Mouse (Mus musculus) CD4-positive, CD25-positive, alpha-beta regulatory T cell, adult 2 months (primary cell): ENCODE measurements at regions not wholly inside any gene's neighbourhood (a gene's known extent, or its start where the extent isn't known, plus 50 kb on each side); places are given as distances from the start of the nearest gene placed in this dataset.

Experiments used
- DNase-seq: peaks from one replicate; pipeline ENCODE4 v3.0.0-alpha.2; 2012; ENCODE audit warnings: low read depth, low spot score

DNA sequence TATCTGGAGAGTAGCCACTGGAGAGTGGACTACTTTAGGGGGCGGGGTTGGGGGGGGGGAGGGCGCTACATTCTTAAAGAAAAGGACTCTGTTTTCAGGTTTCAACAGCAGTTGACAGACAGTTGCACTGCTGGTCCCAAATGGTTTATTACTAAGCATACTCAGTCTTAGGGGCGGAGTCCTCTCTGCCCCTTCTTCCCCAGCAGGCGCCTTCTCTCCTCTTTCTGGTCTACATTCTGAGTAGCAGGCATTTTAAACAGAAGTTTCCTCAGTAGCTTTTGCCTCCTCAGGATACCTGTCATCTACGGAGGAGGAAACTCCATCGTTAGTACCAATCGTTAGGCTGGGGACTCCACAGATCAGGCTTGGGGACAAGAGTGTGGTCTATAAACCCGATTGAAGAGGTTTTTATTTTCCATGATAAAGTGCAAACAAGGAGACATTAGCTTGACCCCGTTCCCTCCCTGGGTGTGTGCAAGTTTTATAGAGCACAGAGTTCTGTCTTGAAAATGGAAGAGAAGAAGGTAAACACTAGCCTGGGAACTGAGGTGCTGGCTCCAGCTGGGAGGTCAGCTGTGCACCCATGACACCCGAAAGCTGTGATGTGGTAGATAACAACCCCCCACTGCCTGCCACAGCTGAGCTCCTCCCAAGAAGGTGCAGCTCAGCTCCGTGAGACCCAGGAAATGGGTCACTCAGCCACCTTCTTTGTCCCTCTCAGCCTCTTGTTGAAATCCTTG is 107.8 kb downstream of the Btg1 start:
- DNase-seq = peak; percentile 84

DNA sequence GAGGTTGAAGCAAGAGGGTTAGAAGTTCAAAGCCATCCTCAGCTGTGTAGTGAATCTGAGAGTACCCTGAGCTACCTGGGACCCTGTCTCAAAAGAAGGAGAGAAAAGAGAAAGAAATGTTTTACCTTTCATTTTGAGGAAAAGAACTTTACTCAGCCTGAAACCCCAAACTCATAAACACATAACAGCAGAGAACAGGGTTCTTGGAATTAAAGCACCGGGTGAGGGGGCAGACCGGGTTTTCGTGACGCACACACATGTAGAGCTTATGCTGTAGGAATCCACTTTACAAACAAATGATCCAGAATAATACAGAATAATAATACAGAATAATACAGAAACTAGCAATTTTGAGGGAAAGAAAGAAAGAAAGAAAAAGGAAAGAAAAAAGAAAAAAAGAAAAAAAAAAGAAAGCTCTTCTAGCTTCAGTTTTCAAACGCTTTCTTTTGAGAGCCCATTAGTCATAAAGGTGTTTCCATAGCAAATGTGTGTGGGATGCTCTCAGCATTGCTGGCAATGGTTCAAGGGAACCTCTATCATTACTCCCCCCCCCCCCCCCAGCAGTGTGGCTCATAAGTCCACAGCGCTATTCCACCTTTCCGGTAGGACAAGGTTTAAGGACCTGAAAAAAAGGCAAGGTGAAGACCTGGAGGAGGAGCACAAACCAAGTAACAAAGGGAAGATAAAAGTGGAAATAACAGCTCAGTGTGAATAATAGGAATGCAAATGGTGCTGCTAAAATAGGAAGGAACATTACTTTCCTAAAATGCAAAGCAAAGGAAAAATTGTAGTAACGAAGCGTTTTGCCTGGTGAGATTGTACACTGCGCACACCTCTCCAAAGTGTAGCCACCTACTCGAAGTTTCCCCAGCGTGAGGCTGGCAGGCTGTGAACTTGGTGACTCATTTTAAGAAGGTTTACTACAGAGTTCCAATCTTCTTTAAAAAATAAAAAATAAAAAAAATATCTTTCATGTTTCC is 110.3 kb downstream of the Btg1 start:
- DNase-seq = peak; percentile 73

DNA sequence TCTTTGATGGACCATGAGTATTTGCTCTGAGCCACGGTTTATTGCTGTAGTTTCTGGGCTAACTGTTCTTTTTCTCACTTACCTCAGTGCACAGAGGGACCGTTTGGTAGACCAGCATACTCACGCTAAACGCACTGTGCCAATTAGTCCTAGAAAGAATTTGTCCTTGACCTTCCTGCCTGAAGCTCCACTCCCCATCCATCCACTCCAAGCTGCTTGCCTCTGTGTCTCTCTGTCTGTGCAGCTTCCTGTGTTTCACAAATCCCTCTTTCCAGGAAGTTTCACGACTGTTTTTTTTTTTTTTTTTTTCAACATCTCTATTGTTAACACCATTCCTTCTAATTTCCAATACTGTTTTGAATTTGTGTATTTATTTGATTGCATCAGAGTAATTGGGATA is 116.8 kb downstream of the Btg1 start:
- DNase-seq = no peak

DNA sequence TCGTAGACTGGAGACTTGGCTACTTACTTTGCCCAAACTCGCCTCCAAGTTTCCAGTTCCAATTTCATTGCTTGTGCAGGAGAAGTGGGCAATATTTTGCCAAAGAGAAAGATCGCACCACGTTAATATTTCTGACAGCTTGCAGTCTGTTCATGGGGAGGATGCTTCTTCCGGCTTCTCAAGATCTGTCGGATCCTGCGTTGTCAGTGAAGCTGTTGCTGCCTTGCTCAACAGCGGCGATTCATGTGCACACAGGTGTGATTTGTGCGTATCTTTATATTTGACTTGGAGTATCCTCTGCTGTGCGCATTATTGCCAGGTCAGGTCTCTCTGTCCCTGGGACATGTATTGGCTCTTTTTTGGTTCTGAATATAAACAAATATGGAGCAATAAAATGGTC is 118.3 kb downstream of the Btg1 start:
- no peak for DNase-seq

DNA sequence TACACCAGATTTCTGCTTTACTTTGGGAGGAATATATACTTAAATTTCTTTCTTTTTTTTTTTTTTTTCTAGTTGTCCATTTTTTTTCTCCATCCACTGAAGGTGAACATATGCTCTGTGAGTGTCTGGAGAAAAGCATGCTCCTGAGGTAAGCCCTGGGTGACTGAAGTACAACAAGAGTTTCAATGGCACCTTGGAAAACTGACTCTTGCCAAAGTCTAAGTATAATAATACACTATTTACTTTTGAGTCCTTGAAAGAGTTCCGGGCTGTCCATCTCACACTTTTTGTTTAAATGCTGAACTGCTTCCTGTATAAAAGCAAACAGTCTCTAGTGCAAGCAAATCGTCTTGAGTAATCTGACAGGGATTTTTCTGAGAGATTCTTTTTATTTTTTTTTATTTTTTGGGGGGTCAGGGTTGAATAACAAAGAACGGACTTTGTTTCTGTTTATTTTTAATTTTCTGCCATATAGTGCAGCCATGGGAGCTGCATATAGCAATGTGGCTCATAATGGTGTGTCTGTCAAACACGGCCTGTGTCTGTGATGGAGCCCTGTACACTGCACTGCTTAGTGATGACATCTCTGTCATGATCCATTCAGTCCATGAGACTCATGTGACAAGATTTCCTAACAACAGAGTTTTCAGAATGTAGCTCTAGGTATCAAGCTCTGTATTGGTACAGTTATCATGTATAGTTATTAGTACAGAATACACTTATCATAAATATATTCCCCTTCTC is 119.3 kb downstream of the Btg1 start:
- no peak for DNase-seq

DNA sequence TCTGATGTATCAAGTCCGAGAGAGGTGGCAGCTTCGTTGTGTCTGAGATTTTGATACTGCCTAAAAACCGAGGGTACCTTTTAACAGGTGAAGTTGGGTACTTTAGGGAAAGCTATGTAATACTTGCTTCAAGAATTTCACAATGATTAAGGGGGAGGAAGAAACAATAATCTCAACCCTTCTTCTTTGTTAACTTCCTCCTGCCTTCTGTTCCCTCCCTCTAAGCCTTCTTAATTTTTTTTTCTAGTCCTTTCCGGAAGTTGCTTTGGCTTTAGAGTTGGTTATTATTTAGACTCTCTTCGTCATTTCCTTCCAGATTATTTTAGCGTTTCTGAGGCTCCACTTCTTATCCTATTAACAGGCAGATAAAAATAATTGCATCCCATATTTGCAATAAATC is 121.2 kb downstream of the Btg1 start:
- no peak for DNase-seq

DNA sequence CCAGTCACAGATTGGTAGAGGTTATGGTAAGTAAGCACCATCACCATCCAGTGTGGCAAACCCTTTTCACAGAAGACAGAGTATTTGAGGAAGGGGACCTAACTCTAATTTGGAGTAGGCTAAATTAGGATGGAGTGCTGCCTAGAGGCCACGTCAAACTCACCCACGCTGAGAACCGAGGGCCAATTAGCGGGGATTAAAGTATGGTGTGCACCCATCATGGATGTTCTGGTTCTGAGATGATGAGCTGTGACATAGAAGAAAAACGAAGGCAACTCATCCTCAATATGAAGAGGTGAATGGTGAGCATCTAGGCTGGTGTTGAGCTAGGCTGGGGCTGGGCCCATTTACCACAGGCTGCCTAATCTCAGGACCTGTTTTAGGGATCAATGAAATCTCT is 121.8 kb downstream of the Btg1 start:
- no peak for DNase-seq

DNA sequence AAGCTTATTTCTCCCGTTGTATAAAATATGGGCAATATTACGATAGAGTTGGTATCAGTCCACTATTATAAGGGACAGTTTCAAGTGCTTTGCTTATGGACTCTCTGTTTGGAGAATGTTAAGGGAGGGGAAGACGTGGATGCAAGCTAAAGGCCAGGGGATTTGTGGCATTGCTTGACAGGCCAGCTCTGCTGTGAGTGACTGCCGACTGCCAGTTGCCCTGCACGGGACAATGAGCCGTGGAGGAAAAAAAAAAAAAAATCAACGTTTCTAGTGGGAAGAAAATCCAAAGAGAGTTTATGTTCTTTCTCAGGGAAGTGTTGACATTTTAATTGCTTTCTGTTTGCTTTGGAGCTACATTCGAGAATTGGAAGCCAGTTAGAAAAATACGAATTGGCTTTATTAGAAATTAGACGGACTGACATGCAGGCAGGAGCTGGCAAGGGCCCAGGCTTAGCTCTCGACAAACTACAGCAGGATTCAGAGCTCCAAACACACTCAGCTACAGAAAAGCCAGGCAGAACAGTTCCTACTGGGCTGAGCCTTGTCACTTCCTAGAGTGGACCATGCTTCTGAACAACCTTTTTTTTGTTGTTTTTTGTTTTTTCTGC is 127.5 kb downstream of the Btg1 start:
- no peak for DNase-seq

DNA sequence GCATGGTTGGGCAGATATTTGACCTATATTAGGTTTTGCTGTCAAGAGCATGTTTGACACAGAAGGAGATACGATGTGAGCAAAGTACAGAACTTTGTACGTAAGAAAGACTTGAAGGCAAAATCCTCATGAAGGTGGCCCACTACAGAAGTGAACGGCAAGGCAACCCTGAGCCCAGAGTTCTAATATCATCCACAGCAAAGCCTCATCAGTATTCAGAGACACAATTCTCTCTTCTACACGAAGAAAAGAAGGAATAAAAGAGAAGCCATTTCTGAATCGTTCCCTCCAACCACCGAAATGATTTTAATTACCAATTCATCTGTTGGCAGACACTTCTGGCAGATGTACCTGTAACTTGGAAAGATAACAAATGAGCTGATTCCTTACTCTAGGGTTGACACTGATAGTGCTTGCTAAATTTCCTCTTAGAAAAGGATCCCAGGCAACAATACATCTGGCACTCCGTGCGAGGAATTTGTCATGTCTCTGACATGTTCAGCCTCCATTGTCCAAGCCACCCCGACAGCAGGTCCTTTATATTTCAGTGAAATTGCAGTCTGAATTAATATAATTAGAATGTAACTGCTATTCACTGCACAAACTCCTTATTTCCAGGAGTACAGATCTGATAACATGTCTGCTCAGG is 130.3 kb downstream of the Btg1 start:
- DNase-seq = no peak

DNA sequence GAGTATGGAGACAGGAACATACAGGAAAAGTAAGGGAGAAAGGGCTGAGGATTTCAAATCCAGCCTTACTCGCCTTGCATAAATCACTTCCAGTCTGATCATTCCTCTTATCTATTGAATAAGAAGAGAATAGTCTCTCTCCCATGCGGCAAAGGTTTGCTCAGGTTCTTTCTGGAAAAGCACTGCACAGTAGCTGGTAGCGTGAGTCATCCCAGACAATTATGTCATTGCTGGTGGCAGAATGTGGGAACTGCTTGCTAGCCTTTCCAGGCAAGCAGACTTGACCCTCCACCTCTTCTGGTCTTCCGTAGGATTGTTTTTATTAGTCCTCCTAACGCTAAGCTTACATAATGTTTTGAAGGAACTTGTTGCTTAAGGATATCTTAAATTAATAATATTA is 134.1 kb downstream of the Btg1 start:
- no peak for DNase-seq

DNA sequence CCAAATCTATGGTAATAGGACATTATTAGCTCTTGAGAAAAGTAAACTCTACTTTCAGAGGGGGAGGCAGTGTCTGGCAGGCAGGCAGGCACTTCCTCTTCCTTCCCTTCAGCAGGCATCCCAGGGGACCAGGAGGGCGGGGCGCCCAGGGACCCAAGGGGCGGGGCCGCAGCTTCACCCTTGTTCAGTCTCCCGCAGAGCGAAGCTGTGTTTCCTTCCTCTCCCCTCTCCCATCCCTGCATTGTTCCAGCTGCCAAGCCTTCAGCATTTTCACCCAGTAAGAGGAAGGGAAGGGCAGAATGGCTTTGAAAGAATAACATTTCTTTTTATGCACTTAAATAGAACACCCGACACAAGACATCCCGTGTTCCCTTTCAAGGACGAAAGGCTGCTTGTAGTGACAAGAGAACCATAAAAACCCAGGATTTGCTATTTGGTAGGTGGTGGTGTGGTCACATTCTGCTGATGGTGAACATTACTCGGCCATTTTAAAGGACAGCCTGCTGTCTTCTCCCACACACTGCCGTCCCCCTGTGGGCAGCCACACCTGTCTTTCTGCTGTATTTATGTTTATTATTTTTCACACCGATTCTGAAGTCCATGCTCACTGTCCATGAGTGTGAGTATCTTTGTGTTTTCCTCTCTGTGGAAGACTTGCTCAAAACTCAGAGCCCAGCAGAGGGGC is 134.9 kb downstream of the Btg1 start:
- peak; percentile 72 for DNase-seq

DNA sequence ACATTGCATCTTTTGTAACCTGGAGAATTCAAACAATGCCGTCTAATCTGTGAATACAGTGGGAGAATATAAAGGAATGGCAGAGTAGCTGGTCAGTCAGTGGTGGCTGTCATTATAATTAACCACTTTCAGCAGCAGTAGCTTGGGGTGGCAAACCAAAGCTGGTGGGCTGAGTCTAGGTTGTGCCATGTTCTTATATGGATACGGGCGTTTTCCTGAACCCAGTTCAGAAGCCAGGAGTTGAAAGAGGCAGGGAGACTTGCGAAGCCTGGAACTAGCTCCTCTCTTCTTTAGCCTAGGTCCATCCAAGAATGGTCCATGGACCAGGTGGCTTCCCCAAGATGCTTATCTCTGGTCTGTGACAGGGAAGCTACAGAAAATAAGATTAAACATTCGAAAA is 135.7 kb downstream of the Btg1 start:
- no peak for DNase-seq

DNA sequence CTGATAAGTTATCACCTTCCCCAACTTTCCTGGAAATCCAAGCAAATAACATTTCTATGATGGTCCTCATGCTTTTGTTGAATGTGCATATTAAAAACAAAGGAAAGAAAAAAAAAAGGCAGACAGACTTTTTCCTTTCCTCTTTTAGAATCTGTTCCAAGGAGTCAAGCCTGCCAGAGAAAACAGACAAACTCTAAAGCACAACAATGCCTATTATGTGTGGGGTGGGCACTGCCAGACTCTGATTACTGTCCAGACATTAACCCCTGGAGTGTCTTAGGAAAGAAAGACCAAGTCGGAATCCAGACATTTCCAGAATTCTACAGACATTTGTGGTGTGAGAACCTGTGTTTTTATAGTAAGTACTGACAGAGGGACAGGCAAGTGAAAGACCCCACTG is 136.7 kb downstream of the Btg1 start:
- DNase-seq = no peak

DNA sequence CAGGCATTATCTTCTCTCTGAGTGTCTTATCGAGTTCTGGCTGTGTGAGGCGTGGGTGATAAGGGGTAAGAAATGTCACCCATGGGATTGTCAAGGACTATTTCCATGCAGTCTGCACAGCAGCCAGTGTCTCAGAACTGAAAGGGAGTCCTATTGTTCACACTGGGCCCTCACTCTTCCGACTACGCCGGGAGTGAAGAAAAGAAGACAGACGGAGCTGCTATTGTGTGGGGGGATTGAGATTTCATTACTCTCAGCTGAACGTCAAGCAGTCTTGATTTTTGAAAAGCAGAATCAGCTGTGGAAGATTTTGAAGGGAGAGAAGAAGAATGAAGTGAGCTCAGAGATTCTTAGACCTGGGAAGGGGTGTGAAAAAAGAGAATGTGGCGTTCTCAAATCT is 138.9 kb downstream of the Btg1 start:
- no peak for DNase-seq

DNA sequence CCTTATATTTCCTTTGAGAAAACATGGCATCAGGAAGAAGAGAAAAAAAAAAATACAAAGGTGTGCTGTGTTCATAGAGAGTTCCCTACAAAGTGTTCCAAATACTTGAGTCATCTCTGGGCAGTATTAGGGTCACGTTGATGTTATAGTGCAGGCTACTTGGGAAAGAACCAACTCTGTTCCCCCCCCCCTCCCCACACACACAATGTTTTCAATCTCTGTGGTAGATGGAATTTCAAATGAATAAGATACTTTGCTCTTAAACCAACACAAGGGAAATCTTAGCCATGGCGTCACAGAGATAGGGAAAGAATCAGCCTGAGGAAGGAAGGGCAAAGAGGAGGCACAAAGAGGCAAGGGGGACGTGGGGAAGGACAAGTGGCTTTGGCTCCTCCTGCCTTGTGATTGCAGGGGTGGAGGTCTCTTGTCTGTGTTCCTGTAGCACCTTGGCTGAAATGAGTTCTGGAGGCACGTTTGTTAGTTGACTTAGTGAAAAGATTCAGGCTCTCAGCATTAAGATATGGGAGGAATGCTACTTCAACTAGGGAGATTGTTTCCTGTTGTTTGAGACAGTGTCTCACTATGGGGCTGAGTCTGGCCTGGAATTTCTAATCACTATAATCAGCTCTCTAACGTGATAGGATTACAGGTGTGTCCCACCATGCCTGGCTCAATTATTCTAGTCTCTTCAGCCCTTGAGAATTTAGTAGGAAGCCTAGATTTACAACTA is 139.7 kb downstream of the Btg1 start:
- DNase-seq = no peak

DNA sequence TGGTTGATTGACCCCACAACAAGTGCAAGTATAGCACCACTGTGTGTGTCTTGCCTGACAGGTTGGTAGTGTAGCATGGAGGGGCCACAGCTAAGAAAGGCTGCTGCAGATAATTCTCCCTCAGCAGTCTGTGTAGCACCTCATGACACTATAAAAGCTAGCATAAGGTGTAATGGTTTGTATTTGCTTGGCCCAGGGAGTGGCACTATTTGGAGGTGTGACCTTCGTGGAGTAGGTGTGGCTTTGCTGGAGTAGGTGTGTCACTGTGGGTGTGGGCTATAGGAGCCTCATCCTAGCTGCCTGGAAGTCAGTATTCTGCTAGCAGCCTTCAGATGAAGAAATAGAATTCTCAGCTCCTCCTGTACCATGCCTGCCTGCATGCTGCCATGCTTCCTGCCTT is 140.5 kb downstream of the Btg1 start:
- no peak for DNase-seq

DNA sequence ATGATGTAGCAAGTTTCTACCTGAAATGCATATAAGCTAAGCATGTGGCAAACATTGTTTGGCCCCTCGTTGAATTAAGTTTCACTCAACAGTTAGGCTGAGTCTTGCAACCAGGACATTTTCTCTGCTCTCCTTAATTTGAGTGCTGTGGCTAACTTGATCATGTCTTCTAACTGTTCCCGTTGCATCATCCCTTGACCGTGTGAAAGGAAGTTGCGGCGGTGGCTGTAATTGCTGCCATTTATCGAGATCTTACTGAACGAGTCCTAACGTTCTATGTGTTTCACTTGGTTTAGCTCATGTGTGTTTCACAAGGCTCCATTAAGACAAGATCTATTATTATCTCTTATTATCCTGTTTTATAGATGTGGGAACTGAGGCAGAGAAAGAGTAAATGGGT is 144.8 kb downstream of the Btg1 start:
- DNase-seq = no peak

DNA sequence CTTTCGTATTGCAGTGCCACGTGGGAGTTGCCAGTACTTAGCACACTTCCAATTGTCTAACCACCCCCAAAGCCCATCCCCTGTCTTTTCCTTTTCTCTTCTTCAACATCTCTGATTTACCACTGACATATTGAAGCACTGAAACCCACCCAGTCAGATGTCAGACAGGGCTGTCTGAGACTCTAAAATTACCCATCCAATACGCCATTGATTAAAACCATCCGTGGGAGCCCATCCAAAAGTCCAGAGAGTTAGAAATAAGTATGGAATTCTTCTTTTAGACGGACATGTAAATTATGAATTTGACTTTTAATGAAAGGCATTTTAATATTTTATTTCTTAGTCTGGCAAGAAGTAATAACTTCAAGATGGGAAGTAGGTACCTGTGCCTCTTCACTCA is 148.8 kb downstream of the Btg1 start:
- DNase-seq = no peak

DNA sequence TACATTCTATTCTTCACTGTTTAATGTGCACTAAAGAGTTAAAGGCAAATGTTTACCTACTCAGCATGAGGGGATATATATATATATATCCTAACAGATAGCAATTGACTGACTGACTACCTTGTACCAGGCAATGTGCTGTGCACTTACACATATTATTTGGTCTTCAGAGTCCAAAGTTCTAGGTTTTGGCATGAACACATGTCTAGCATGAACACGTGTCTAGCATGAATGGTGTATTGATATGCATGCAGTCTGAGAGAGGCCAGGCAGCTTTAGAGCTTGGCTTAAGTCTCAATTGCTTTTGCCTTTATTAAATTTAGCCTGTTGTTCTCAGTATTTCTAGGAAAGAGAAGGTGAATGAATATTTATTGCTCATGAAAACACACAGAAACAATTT is 161.4 kb downstream of the Btg1 start:
- DNase-seq = no peak

DNA sequence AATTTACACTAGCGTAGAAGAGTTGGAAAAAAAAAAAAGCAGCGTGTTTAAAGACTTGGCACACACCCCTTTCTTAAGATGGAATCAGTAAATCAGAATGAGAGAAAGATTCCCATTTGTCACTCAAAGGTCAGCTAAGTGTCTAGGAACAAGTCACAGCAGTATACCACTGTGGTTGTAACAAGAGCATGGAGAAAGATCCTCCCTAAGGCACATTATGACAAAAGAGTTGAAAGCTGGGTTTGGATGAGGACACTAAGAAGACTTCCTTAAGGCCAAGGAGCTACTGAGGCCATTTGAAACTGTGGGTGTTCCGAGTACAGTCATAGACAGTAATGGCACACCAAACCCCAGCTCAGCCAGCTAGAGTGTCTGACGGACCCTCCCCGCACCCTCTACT is 167.2 kb downstream of the Btg1 start:
- DNase-seq = no peak
